Mouse (Mus musculus): ENCODE measurements around the gene Mlh1. TPM values are rescaled to one million over a fixed set of nuclear protein-coding genes. Genes with fewer than 3 reads are reported as not detected.

Mlh1 gene
- polyA plus RNA-seq, 1 experiment from 2014 or later: 19.1 TPM

DNA sequence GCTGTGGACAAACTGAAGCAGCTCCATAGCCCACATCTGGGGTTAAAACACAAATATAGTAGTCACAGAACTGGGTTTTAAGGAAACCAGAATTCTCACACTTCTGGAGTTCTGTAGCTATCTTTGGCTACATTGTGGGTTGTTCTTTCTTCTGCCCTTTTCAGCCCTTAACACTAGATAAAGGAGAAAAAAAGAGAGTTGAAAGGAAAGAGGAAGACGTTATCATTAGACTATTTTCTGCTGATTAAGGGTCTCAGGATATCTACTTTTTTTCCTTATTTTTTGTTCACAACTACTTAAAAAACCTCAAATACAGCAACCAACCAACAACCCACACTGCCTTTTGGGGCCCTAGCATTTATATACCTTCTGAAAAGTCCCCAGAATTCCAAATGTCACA lies 73.3 kb downstream of the Mlh1 start:
- H3K4me2 ChIP-seq (ENCODE audit: low read depth, low read length): no peak overlapping the region
- H3K4me3 ChIP-seq (ENCODE audit: low read depth, low read length): no peak overlapping the region
- no peaks in the 10 kb centered on the region for H3K9me3 ChIP-seq (replicated peaks; ENCODE audit: control insufficient read depth, low read length)
- no peak overlapping the region for H3K9ac ChIP-seq (ENCODE audit: low read depth, low read length)
- ATAC-seq (ENCODE audit: low read depth): no peak
- WGBS (ENCODE audit: insufficient replicate concordance): 29% methylated on average over 1 of the region's 1 CpGs
- H3K4me1 ChIP-seq (ENCODE audit: control insufficient read depth, low read depth, low read length): no peaks in the 10 kb centered on the region
- peaks cover 2% of the 10 kb centered on the region; the same call in 1 of the 2 replicates for H3K36me3 ChIP-seq (ENCODE audit: control insufficient read depth, insufficient read depth)
- no peak overlapping the region for H3K27ac ChIP-seq (ENCODE audit: low read length)
- no peaks in the 10 kb centered on the region for H3K27me3 ChIP-seq (ENCODE audit: control insufficient read depth, insufficient read depth, low read depth, low read length)

DNA sequence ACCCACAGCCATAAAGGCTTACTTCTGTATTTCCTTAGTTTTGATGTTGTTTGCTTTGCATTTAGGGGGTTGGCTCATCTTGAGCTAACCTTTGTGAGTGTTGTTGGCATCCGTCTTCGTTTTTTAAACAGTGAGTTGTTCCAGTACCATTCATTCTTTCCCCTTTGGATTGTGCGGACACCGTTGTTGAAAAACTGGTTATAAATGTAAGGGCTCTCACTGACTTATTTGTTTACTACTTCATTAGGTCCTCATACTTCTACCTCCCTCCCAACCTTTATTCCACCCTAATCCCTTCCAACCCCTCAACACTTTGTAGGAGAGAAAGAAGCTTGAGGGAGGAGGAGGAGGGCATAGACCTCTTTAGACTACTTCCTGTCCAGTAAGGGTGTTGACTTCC lies 73.9 kb downstream of the Mlh1 start:
- WGBS (ENCODE audit: insufficient replicate concordance): 85% methylated on average over 4 of the region's 4 CpGs

DNA sequence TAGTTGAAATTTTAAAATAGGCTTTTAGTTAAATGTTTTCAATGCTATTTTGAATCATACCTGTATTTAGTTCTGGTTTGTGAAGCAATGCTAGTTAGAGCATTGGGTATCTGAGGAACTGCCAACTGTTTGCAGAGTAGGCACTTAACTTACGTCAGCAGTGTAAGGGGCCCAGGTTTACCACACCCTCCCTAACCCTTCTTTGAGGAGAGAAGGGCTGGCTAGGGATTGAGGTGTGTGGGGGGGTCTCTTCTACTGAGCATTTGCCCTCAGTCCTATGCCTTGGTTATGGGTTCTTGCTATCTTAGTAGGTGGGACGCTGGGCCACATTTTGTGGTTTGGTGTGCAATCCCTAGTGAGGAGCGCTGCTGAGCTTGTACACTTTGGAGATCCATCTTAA lies 74.5 kb downstream of the Mlh1 start:
- H3K4me3 ChIP-seq (ENCODE audit: low read depth, low read length): no peak overlapping the region
- H3K9me3 ChIP-seq (replicated peaks; ENCODE audit: control insufficient read depth, low read length): no peaks in the 10 kb centered on the region
- WGBS (ENCODE audit: insufficient replicate concordance): 57% methylated on average over 3 of the region's 3 CpGs
- no peak overlapping the region for H3K9ac ChIP-seq (ENCODE audit: low read depth, low read length)
- peaks cover 2% of the 10 kb centered on the region; the same call in 1 of the 2 replicates for H3K36me3 ChIP-seq (ENCODE audit: control insufficient read depth, insufficient read depth)
- ATAC-seq (ENCODE audit: low read depth): no peak
- no peak overlapping the region for H3K27ac ChIP-seq (ENCODE audit: low read length)
- H3K4me1 ChIP-seq (ENCODE audit: control insufficient read depth, low read depth, low read length): no peaks in the 10 kb centered on the region
- no peak overlapping the region for H3K4me2 ChIP-seq (ENCODE audit: low read depth, low read length)
- no peaks in the 10 kb centered on the region for H3K27me3 ChIP-seq (ENCODE audit: control insufficient read depth, insufficient read depth, low read depth, low read length)

More for the DNA sequence above, 73.9 kb downstream of the Mlh1 start:
- no peaks in the 10 kb centered on the region for H3K27me3 ChIP-seq (ENCODE audit: control insufficient read depth, insufficient read depth, low read depth, low read length)
- H3K4me2 ChIP-seq (ENCODE audit: low read depth, low read length): no peak overlapping the region
- H3K36me3 ChIP-seq (ENCODE audit: control insufficient read depth, insufficient read depth): peaks cover 2% of the 10 kb centered on the region; the same call in 1 of the 2 replicates
- H3K27ac ChIP-seq (ENCODE audit: low read length): no peak overlapping the region
- no peak for ATAC-seq (ENCODE audit: low read depth)
- no peaks in the 10 kb centered on the region for H3K4me1 ChIP-seq (ENCODE audit: control insufficient read depth, low read depth, low read length)
- H3K9ac ChIP-seq (ENCODE audit: low read depth, low read length): no peak overlapping the region
- no peak overlapping the region for H3K4me3 ChIP-seq (ENCODE audit: low read depth, low read length)
- H3K9me3 ChIP-seq (replicated peaks; ENCODE audit: control insufficient read depth, low read length): no peaks in the 10 kb centered on the region

DNA sequence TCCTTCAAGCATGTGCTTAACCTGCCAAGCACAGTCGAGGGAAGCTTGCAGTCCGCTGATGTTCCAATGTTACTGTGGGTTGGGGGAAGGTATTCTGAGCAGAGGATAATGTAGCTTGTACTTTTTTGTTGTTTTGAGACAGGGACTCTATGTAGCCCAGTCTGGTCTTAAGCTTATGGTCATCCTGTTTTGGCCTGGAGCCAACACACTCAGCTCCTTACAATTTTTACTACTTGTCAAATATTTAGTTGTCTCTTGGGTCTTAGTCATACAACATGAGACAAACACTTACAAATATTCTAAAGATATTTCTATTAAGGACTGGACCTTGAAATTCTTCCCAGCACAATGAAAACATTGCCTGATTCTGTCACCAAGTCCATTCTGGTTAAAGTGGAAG lies 78.4 kb downstream of the Mlh1 start:
- Histone ChIP-seq H3K27ac (ENCODE audit: low read length) (no peak overlapping the region), H3K4me1 (ENCODE audit: control insufficient read depth, low read depth, low read length) (no peaks in the 10 kb centered on the region), H3K9me3 (replicated peaks; ENCODE audit: control insufficient read depth, low read length) (no peaks in the 10 kb centered on the region), H3K9ac (ENCODE audit: low read depth, low read length) (no peak overlapping the region), H3K27me3 (ENCODE audit: control insufficient read depth, insufficient read depth, low read depth, low read length) (no peaks in the 10 kb centered on the region), H3K36me3 (ENCODE audit: control insufficient read depth, insufficient read depth) (no peaks in the 10 kb centered on the region; the same call in 1 of the 2 replicates), H3K4me3 (ENCODE audit: low read depth, low read length) (no peak overlapping the region), H3K4me2 (ENCODE audit: low read depth, low read length) (no peak overlapping the region)
- 83% methylated on average over 2 of the region's 2 CpGs for WGBS (ENCODE audit: insufficient replicate concordance)
- no peak for ATAC-seq (ENCODE audit: low read depth)

DNA sequence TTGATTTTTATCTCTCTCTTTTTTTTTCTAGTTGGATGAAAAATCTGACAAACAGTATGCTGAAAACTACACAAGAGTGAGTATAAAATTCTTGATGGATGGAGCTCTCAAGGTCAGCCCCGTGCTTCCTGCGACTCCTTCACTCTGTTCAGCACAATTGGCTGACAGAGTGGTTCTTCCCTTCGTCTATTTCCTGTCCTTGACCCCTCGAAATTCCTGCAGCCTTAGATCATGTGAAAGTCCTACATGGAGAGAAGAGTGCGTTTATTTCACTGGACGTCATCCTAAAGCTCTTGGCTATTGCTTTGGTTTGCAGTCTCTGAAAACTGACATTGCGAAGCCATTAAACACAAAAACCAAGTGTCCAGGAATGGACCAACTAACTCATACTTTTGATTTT lies 82.9 kb downstream of the Mlh1 start:
- ATAC-seq (ENCODE audit: low read depth): no peak
- Histone ChIP-seq H3K27ac (ENCODE audit: low read length) (no peak overlapping the region), H3K4me3 (ENCODE audit: low read depth, low read length) (no peak overlapping the region), H3K9ac (ENCODE audit: low read depth, low read length) (no peak overlapping the region), H3K4me2 (ENCODE audit: low read depth, low read length) (no peak overlapping the region), H3K4me1 (ENCODE audit: control insufficient read depth, low read depth, low read length) (no peaks in the 10 kb centered on the region), H3K36me3 (ENCODE audit: control insufficient read depth, insufficient read depth) (no peaks in the 10 kb centered on the region; the same call in 1 of the 2 replicates), H3K27me3 (ENCODE audit: control insufficient read depth, insufficient read depth, low read depth, low read length) (no peaks in the 10 kb centered on the region), H3K9me3 (replicated peaks; ENCODE audit: control insufficient read depth, low read length) (no peaks in the 10 kb centered on the region)
- 64% methylated on average over 7 of the region's 7 CpGs for WGBS (ENCODE audit: insufficient replicate concordance)

DNA sequence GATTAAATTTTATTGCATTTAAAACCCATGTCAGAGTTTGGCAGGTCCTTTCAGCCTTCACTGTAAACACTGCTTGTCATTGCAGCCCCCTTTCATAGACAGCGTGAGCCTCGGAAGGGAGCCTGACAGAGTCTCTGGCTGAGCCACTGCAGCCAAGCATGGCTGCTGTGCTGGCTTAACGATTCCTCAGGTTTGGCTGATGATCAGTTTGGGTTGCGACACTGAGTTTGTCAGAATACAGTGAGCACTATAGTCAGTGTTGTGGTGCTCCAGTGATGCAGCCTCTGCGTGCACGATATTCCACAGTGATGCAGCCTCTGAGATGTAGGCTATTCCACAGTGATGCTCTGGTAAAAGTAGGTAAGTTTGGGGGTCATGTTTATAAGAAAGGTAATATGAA lies 84.7 kb downstream of the Mlh1 start:
- Histone ChIP-seq H3K4me2 (ENCODE audit: low read depth, low read length) (no peak overlapping the region), H3K4me1 (ENCODE audit: control insufficient read depth, low read depth, low read length) (no peaks in the 10 kb centered on the region), H3K9me3 (replicated peaks; ENCODE audit: control insufficient read depth, low read length) (no peaks in the 10 kb centered on the region), H3K36me3 (ENCODE audit: control insufficient read depth, insufficient read depth) (no peaks in the 10 kb centered on the region; the same call in 1 of the 2 replicates), H3K4me3 (ENCODE audit: low read depth, low read length) (no peak overlapping the region), H3K27ac (ENCODE audit: low read length) (no peak overlapping the region), H3K27me3 (ENCODE audit: control insufficient read depth, insufficient read depth, low read depth, low read length) (no peaks in the 10 kb centered on the region), H3K9ac (ENCODE audit: low read depth, low read length) (no peak overlapping the region)
- 79% methylated on average over 6 of the region's 6 CpGs for WGBS (ENCODE audit: insufficient replicate concordance)
- no peak for ATAC-seq (ENCODE audit: low read depth)

DNA sequence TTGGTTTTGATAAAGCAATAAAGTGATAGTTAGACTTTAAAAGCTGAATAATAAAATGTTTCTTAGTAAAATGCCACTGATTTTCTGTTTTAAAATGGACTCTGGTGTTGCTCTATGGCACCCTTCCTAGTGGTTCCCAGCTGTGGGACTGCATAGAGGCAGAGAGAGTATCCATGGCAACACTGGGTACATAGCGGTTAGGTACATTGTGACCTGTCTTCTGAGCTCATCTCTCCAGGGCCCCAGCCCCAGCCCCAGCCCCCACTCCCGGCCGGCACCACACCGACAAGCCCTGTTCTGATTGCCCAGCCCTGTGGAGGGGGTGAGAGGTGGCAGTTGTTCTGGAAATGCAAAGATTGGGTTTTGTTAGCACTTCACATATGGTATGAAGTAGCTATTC lies 86.7 kb downstream of the Mlh1 start:
- Histone ChIP-seq H3K27ac (ENCODE audit: low read length) (no peak overlapping the region), H3K9me3 (replicated peaks; ENCODE audit: control insufficient read depth, low read length) (no peaks in the 10 kb centered on the region), H3K36me3 (ENCODE audit: control insufficient read depth, insufficient read depth) (no peaks in the 10 kb centered on the region; the same call in 1 of the 2 replicates), H3K4me3 (ENCODE audit: low read depth, low read length) (no peak overlapping the region), H3K4me2 (ENCODE audit: low read depth, low read length) (no peak overlapping the region), H3K9ac (ENCODE audit: low read depth, low read length) (no peak overlapping the region), H3K27me3 (ENCODE audit: control insufficient read depth, insufficient read depth, low read depth, low read length) (no peaks in the 10 kb centered on the region), H3K4me1 (ENCODE audit: control insufficient read depth, low read depth, low read length) (no peaks in the 10 kb centered on the region)
- 80% methylated on average over 4 of the region's 4 CpGs for WGBS (ENCODE audit: insufficient replicate concordance)
- ATAC-seq (ENCODE audit: low read depth): peak; percentile 54

DNA sequence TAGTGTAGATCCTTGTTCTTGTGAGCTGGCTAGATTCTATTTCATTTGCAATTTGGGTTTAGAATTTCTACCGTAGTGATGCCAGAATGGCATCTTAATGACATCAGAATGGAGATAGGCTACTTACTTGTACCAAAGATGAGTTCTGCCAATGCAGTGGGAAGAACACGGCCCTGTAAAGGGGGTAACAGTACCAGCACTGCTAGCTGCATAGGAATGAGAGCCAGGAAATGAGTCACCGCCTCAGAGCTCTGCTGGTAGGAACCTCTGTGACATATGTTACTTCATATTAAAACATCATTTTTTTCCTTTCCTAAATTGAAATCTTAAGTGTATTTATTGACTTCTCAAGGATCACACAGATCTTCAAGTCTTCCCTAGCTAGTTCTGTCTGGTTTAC lies 89.4 kb downstream of the Mlh1 start:
- no peaks in the 10 kb centered on the region for H3K9me3 ChIP-seq (replicated peaks; ENCODE audit: control insufficient read depth, low read length)
- H3K9ac ChIP-seq (ENCODE audit: low read depth, low read length): no peak overlapping the region
- WGBS (ENCODE audit: insufficient replicate concordance): 56% methylated on average over 3 of the region's 3 CpGs
- H3K4me1 ChIP-seq (ENCODE audit: control insufficient read depth, low read depth, low read length): no peaks in the 10 kb centered on the region
- H3K27ac ChIP-seq (ENCODE audit: low read length): no peak overlapping the region
- no peaks in the 10 kb centered on the region for H3K27me3 ChIP-seq (ENCODE audit: control insufficient read depth, insufficient read depth, low read depth, low read length)
- H3K4me3 ChIP-seq (ENCODE audit: low read depth, low read length): no peak overlapping the region
- ATAC-seq (ENCODE audit: low read depth): no peak
- H3K36me3 ChIP-seq (ENCODE audit: control insufficient read depth, insufficient read depth): no peaks in the 10 kb centered on the region
- no peak overlapping the region for H3K4me2 ChIP-seq (ENCODE audit: low read depth, low read length)

GRCm38 (mm10) chr9:111178971-111179370 lies 92.6 kb downstream of the Mlh1 start:
- Histone ChIP-seq H3K9ac (ENCODE audit: low read depth, low read length) (no peak overlapping the region), H3K4me1 (ENCODE audit: control insufficient read depth, low read depth, low read length) (no peaks in the 10 kb centered on the region), H3K4me2 (ENCODE audit: low read depth, low read length) (no peak overlapping the region), H3K4me3 (ENCODE audit: low read depth, low read length) (no peak overlapping the region), H3K36me3 (ENCODE audit: control insufficient read depth, insufficient read depth) (no peaks in the 10 kb centered on the region), H3K27ac (ENCODE audit: low read length) (no peak overlapping the region), H3K9me3 (replicated peaks; ENCODE audit: control insufficient read depth, low read length) (no peaks in the 10 kb centered on the region), H3K27me3 (ENCODE audit: control insufficient read depth, insufficient read depth, low read depth, low read length) (no peaks in the 10 kb centered on the region)
- ATAC-seq (ENCODE audit: low read depth): no peak
- 69% methylated on average over 5 of the region's 5 CpGs for WGBS (ENCODE audit: insufficient replicate concordance)
